Mouse (Mus musculus) embryonic facial prominence, embryonic 11.5 days (tissue): ENCODE data around the gene Iqch. TPM values are rescaled to one million over a fixed set of nuclear protein-coding genes. Genes with fewer than 3 reads are reported as not detected.

Source experiments
- ATAC-seq: fragments of 200-750 bp; cut with Nextera tagmentation; replicated peaks from 2 replicates; pipeline ENCODE4 v1.8.0; 2017; ENCODE audit warnings: low read depth; ENCODE audit not compliant: insufficient number of reproducible peaks, low FRiP score, low TSS enrichment
- DNase-seq: peaks from one replicate; pipeline ENCODE4 v3.0.0-alpha.2; 2015; ENCODE audit warnings: low spot score
- H3K27ac ChIP-seq: fragments of 300-500 bp; sonication (generic); replicated peaks from 2 replicates; pipeline ENCODE4 v1.5.1; 2014; ENCODE audit warnings: mild to moderate bottlenecking, low read depth, low read length, control low read depth
- H3K27me3 ChIP-seq: fragments of 300-500 bp; sonication (generic); 2 replicates; pipeline ENCODE4 v1.6.1; 2014; ENCODE audit warnings: mild to moderate bottlenecking, low read length, moderate library complexity, mixed read lengths; ENCODE audit not compliant: control insufficient read depth, insufficient read depth
- H3K36me3 ChIP-seq: fragments of 300-500 bp; sonication (generic); replicated peaks from 2 replicates; pipeline ENCODE4 v1.6.1; 2014; ENCODE audit warnings: low read depth, mild to moderate bottlenecking, low read length, moderate library complexity, mixed read lengths; ENCODE audit not compliant: control insufficient read depth, insufficient read depth
- H3K4me1 ChIP-seq: fragments of 300-500 bp; sonication (generic); 2 replicates; pipeline ENCODE4 v1.6.1; 2014; ENCODE audit warnings: low read length, mixed read lengths; ENCODE audit not compliant: control insufficient read depth, insufficient read depth
- H3K4me2 ChIP-seq: fragments of 300-500 bp; sonication (generic); 2 replicates; pipeline ENCODE4 v1.6.1; 2014; ENCODE audit warnings: low read depth, mild to moderate bottlenecking, control low read depth, low read length, moderate library complexity
- H3K4me3 ChIP-seq: fragments of 300-500 bp; sonication (generic); 2 replicates; pipeline ENCODE4 v1.5.1; 2014; ENCODE audit warnings: low read depth, low read length, control low read depth
- H3K9ac ChIP-seq: fragments of 300-500 bp; sonication (generic); replicated peaks from 2 replicates; pipeline ENCODE4 v1.6.1; 2014; ENCODE audit warnings: mild to moderate bottlenecking, control low read depth, low read length
- H3K9me3 ChIP-seq: fragments of 300-500 bp; sonication (generic); replicated peaks from 2 replicates; pipeline ENCODE4 v1.6.1; 2016; ENCODE audit warnings: mild to moderate bottlenecking, low read length, inconsistent platforms, mixed read lengths; ENCODE audit not compliant: control insufficient read depth
- WGBS: fragments of 180-500 bp; shearing (Covaris S2); extraction: QIAGEN DNeasy Blood & Tissue Kit; methylation state at CpG from one replicate; pipeline ENCODE4 v1.1.7; 2014; 5-methylcytosine and 5-hydroxymethylcytosine counted together
- polyA plus RNA-seq: library from polyadenylated mRNA; unstranded; fragments of >200 nt; fragmentation: Nextera tagmentation; extraction: Ambion mirVana; gene quantifications from 2 replicates; pipeline ENCODE4 v1.2.1, GENCODE M21; 2014

Gene Iqch
- polyA plus RNA-seq, 1 experiment from 2014 or later, result not detected

- ATAC-seq, result no peak
- 66% methylated on average over 2 of the region's 2 CpGs for WGBS
- H3K27ac ChIP-seq, result no peak overlapping the region
Measured at GRCm38 (mm10) chr9:63462296-63462695, 140.0 kb downstream of the Iqch start.

GRCm38 (mm10) chr9:63456401-63456800 is 145.9 kb downstream of the Iqch start:
- Histone ChIP-seq H3K9me3 (no peaks in the 10 kb centered on the region), H3K9ac (no peak overlapping the region), H3K36me3 (no peaks in the 10 kb centered on the region), H3K4me2 (no peak overlapping the region), H3K27ac (no peak overlapping the region), H3K4me1 (no peaks in the 10 kb centered on the region), H3K27me3 (no peaks in the 10 kb centered on the region), H3K4me3 (no peak overlapping the region)
- ATAC-seq, result no peak
- no peak for DNase-seq

More at GRCm38 (mm10) chr9:63462296-63462695, 140.0 kb downstream of the Iqch start:
- peak; percentile 88 for DNase-seq
- Histone ChIP-seq H3K9me3 (no peaks in the 10 kb centered on the region), H3K4me1 (no peaks in the 10 kb centered on the region), H3K36me3 (no peaks in the 10 kb centered on the region), H3K4me2 (no peak overlapping the region), H3K4me3 (no peak overlapping the region), H3K27me3 (no peaks in the 10 kb centered on the region), H3K9ac (no peak overlapping the region)

GRCm38 (mm10) chr9:63454341-63454740 is 148.0 kb downstream of the Iqch start:
- ATAC-seq (no peak), DNase-seq (no peak)
- Histone ChIP-seq H3K4me3 (no peak overlapping the region), H3K9ac (no peak overlapping the region), H3K9me3 (no peaks in the 10 kb centered on the region), H3K27me3 (no peaks in the 10 kb centered on the region), H3K27ac (no peak overlapping the region), H3K4me1 (no peaks in the 10 kb centered on the region), H3K4me2 (no peak overlapping the region), H3K36me3 (no peaks in the 10 kb centered on the region)
- WGBS, result 85% methylated on average over 5 of the region's 5 CpGs

GRCm38 (mm10) chr9:63450531-63451030 is 151.7 kb downstream of the Iqch start:
- Histone ChIP-seq H3K36me3 (no peaks in the 10 kb centered on the region), H3K4me1 (no peaks in the 10 kb centered on the region), H3K9ac (no peak overlapping the region), H3K9me3 (no peaks in the 10 kb centered on the region), H3K27me3 (no peaks in the 10 kb centered on the region), H3K4me2 (no peak overlapping the region), H3K27ac (no peak overlapping the region), H3K4me3 (no peak overlapping the region)
- ATAC-seq (no peak), DNase-seq (no peak)
- 77% methylated on average over 4 of the region's 4 CpGs for WGBS

- Histone ChIP-seq H3K4me3 (no peak overlapping the region), H3K4me2 (no peak overlapping the region), H3K36me3 (no peaks in the 10 kb centered on the region), H3K4me1 (no peaks in the 10 kb centered on the region), H3K9me3 (no peaks in the 10 kb centered on the region), H3K27me3 (no peaks in the 10 kb centered on the region), H3K9ac (no peak overlapping the region), H3K27ac (no peak overlapping the region)
- DNase-seq (no peak), ATAC-seq (no peak)
- 62% methylated on average over 6 of the region's 6 CpGs for WGBS
Measured at GRCm38 (mm10) chr9:63443695-63444094, 158.6 kb downstream of the Iqch start.

GRCm38 (mm10) chr9:63430652-63431051 is 171.6 kb downstream of the Iqch start:
- Histone ChIP-seq H3K4me3 (no peak overlapping the region), H3K27me3 (no peaks in the 10 kb centered on the region), H3K4me1 (no peaks in the 10 kb centered on the region), H3K36me3 (no peaks in the 10 kb centered on the region), H3K4me2 (no peak overlapping the region), H3K9ac (no peak overlapping the region), H3K27ac (no peak overlapping the region), H3K9me3 (no peaks in the 10 kb centered on the region)
- ATAC-seq (no peak), DNase-seq (no peak)
- WGBS, result 69% methylated on average over 1 of the region's 1 CpGs

- DNase-seq, result peak; percentile 54
- ATAC-seq, result no peak
- H3K4me1 ChIP-seq, result no peaks in the 10 kb centered on the region
- H3K27ac ChIP-seq, result no peak overlapping the region
- no peaks in the 10 kb centered on the region for H3K27me3 ChIP-seq
- H3K4me3 ChIP-seq, result no peak overlapping the region
- no peaks in the 10 kb centered on the region for H3K36me3 ChIP-seq
- no peaks in the 10 kb centered on the region for H3K9me3 ChIP-seq
- H3K4me2 ChIP-seq, result no peak overlapping the region
- H3K9ac ChIP-seq, result no peak overlapping the region
- 64% methylated on average over 9 of the region's 9 CpGs for WGBS
Measured at GRCm38 (mm10) chr9:63421096-63421736, 181.1 kb downstream of the Iqch start.

GRCm38 (mm10) chr9:63420396-63420795 is 181.9 kb downstream of the Iqch start:
- 41% methylated on average over 6 of the region's 6 CpGs for WGBS
- peak; percentile 5 for DNase-seq

More at GRCm38 (mm10) chr9:63420396-63420795, 181.9 kb downstream of the Iqch start:
- ATAC-seq, result no peak
- Histone ChIP-seq H3K9ac (no peak overlapping the region), H3K4me3 (no peak overlapping the region), H3K4me1 (no peaks in the 10 kb centered on the region), H3K4me2 (no peak overlapping the region), H3K36me3 (no peaks in the 10 kb centered on the region), H3K9me3 (no peaks in the 10 kb centered on the region), H3K27ac (no peak overlapping the region), H3K27me3 (no peaks in the 10 kb centered on the region)
